Mouse (Mus musculus) midbrain, embryonic 12.5 days (tissue): ENCODE data around the gene Lrp2. TPM values are rescaled to one million over a fixed set of nuclear protein-coding genes. Genes with fewer than 3 reads are reported as not detected.

Experiments
- ATAC-seq: fragments of 200-750 bp; cut with Nextera tagmentation; 2 replicates; pipeline ENCODE4 v1.8.0; 2017; ENCODE audit warnings: low read depth, moderate TSS enrichment, moderate library complexity; ENCODE audit not compliant: low FRiP score
- H3K27ac ChIP-seq: fragments of 300-500 bp; sonication (generic); replicated peaks from 2 replicates; pipeline ENCODE4 v1.5.1; 2016; ENCODE audit warnings: mild to moderate bottlenecking
- H3K27me3 ChIP-seq: fragments of 300-500 bp; sonication (generic); 2 replicates; pipeline ENCODE4 v1.6.1; 2016; ENCODE audit warnings: mild to moderate bottlenecking
- H3K36me3 ChIP-seq: fragments of 300-500 bp; sonication (generic); 2 replicates; pipeline ENCODE4 v1.6.1; 2016
- H3K4me1 ChIP-seq: fragments of 300-500 bp; sonication (generic); 2 replicates; pipeline ENCODE4 v1.6.1; 2016
- H3K4me2 ChIP-seq: fragments of 300-500 bp; sonication (generic); replicated peaks from 2 replicates; pipeline ENCODE4 v1.6.1; 2016; ENCODE audit warnings: mild to moderate bottlenecking, moderate library complexity
- H3K4me3 ChIP-seq: fragments of 300-500 bp; sonication (generic); 2 replicates; pipeline ENCODE4 v1.5.1; 2016; ENCODE audit warnings: mild to moderate bottlenecking
- H3K9ac ChIP-seq: fragments of 300-500 bp; sonication (generic); replicated peaks from 2 replicates; pipeline ENCODE4 v1.6.1; 2016; ENCODE audit warnings: mild to moderate bottlenecking, moderate library complexity
- H3K9me3 ChIP-seq: fragments of 300-500 bp; sonication (generic); 2 replicates; pipeline ENCODE4 v1.6.1; 2016; ENCODE audit warnings: mild to moderate bottlenecking
- WGBS: fragments of 180-500 bp; shearing (Covaris S2); methylation state at CpG from one replicate; pipeline ENCODE4 v1.1.7; 2016; 5-methylcytosine and 5-hydroxymethylcytosine counted together
- polyA plus RNA-seq: library from polyadenylated mRNA; unstranded; fragments of >200 nt; fragmentation: Nextera tagmentation; extraction: Ambion mirVana; gene quantifications from 2 replicates; pipeline ENCODE4 v1.2.1, GENCODE M21; 2016

The Lrp2 gene
- 5.7 and 6.9 TPM in 2 replicates for polyA plus RNA-seq

GRCm38 (mm10) chr2:69585886-69586398 is at the start of gene Lrp2:
Gene Lrp2, minus strand, starts transcription at chr2:69586065.
- Histone ChIP-seq H3K36me3 (no peaks in the 10 kb centered on the region), H3K27ac (peak within 1 kb of the TSS; percentile 72), H3K4me2 (peak within 1 kb of the TSS; percentile 72), H3K4me3 (peak within 1 kb of the TSS; percentile 58), H3K27me3 (peaks cover 72% of the 10 kb centered on the region), H3K9ac (peak within 1 kb of the TSS; percentile 67), H3K4me1 (peaks cover 38% of the 10 kb centered on the region), H3K9me3 (no peaks in the 10 kb centered on the region)
- peak; percentile 83 for ATAC-seq
- WGBS = under 1% methylated on average over 45 of the region's 45 CpGs

- WGBS = 11% methylated on average over 11 of the region's 11 CpGs
- Histone ChIP-seq H3K4me3 (peak overlapping the region; percentile 28), H3K27ac (no peak overlapping the region), H3K4me1 (no peaks in the 10 kb centered on the region), H3K36me3 (no peaks in the 10 kb centered on the region), H3K4me2 (peak overlapping the region; percentile 49), H3K9ac (no peak overlapping the region), H3K27me3 (peaks cover 9% of the 10 kb centered on the region), H3K9me3 (no peaks in the 10 kb centered on the region)
- peak; percentile 38; the same call in 1 of the 2 replicates for ATAC-seq
These were observed 49.3 kb upstream of the Lrp2 start for GRCm38 (mm10) chr2:69635064-69635701.

DNA sequence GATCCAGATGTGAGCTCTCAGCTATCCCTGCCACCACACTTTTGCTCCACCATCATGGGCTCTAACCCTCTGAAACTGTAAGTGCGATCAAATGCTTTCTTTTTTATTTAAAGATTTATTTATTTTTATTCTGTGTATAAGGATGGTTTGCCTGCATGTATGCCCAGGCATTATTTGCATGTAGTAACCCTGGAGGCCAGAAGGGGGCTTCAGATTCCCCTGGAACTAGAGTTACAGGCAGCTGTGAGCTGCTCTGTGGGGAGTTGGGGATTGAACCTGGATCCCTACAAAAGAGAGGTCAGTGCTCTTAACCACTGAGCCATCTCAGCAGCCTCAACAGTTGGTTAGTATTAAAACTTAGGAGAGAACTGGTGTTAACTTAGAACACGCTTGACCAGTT is 45.6 kb upstream of the Lrp2 start:
- Histone ChIP-seq H3K27me3 (peaks cover 9% of the 10 kb centered on the region), H3K4me2 (no peak overlapping the region)
- 85% methylated on average over 2 of the region's 2 CpGs for WGBS

GRCm38 (mm10) chr2:69630792-69631191 is 44.9 kb upstream of the Lrp2 start:
- Histone ChIP-seq H3K27me3 (peaks cover 9% of the 10 kb centered on the region), H3K4me2 (no peak overlapping the region), H3K4me1 (no peaks in the 10 kb centered on the region), H3K4me3 (no peak overlapping the region), H3K9me3 (no peaks in the 10 kb centered on the region), H3K36me3 (no peaks in the 10 kb centered on the region), H3K9ac (no peak overlapping the region), H3K27ac (no peak overlapping the region)
- ATAC-seq = no peak
- 95% methylated on average over 5 of the region's 5 CpGs for WGBS

More for the DNA sequence above, 45.6 kb upstream of the Lrp2 start:
- Histone ChIP-seq H3K36me3 (no peaks in the 10 kb centered on the region), H3K9me3 (no peaks in the 10 kb centered on the region), H3K9ac (no peak overlapping the region), H3K4me3 (no peak overlapping the region), H3K4me1 (no peaks in the 10 kb centered on the region), H3K27ac (no peak overlapping the region)
- no peak for ATAC-seq

- no peak for ATAC-seq
- Histone ChIP-seq H3K9ac (no peak overlapping the region), H3K4me3 (no peak overlapping the region), H3K9me3 (no peaks in the 10 kb centered on the region), H3K4me1 (no peaks in the 10 kb centered on the region), H3K27me3 (peaks cover 9% of the 10 kb centered on the region), H3K4me2 (no peak overlapping the region), H3K36me3 (no peaks in the 10 kb centered on the region), H3K27ac (no peak overlapping the region)
- WGBS = 94% methylated on average over 6 of the region's 6 CpGs
These were observed 44.0 kb upstream of the Lrp2 start for GRCm38 (mm10) chr2:69629914-69630313.

DNA sequence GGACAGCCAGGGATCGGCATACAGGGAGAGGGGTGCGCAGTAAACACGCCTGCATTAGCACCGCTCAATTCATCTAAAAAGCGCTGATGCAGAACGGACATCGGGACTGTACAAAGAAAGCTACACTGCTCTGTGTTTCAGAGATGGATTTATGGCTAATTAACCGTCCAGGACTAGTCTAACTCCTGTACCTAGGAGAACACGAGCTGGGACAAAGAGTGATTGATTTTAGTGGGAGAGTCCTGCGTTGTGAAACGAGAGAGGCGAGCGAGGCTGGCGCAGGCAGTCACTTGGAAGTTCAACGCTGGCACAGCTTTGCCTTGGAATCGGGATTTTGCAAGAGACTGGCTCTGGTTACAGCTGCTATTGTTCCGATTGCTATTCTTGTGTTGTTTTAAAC is 43.4 kb upstream of the Lrp2 start:
- ATAC-seq = no peak
- H3K36me3 ChIP-seq = no peaks in the 10 kb centered on the region

DNA sequence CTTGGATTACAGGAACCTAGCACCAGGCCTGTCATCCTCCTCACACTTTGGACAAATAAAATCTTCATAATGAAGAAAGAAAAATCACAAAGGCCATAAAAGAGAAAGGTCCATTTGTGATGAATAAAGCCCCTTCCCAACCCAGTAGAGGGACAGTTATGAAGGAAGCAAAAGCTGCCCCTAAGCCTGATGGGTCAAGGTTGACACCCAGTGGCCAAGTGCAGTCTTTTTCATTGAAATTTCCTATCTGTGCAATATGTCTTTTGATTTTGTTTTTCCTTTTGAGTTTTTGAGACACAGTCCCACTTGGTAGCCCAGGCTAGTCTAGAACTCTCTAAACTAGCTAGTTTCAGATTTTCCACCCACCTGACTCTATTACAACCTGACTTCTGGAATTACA is 33.4 kb upstream of the Lrp2 start:
- no peaks in the 10 kb centered on the region for H3K4me1 ChIP-seq
- no peak overlapping the region for H3K4me2 ChIP-seq
- H3K9ac ChIP-seq = no peak overlapping the region
- H3K4me3 ChIP-seq = no peak overlapping the region
- H3K36me3 ChIP-seq = no peaks in the 10 kb centered on the region
- H3K9me3 ChIP-seq = no peaks in the 10 kb centered on the region
- ATAC-seq = no peak
- H3K27ac ChIP-seq = no peak overlapping the region
- H3K27me3 ChIP-seq = 0 out of 2 replicates have a peak, but pooled peaks cover 4% of the 10 kb centered on the region

More for the DNA sequence above, 43.4 kb upstream of the Lrp2 start:
- Histone ChIP-seq H3K9ac (no peak overlapping the region), H3K4me2 (no peak overlapping the region), H3K27me3 (peaks cover 7% of the 10 kb centered on the region), H3K27ac (no peak overlapping the region), H3K4me3 (no peak overlapping the region), H3K9me3 (no peaks in the 10 kb centered on the region), H3K4me1 (no peaks in the 10 kb centered on the region)
- WGBS = 86% methylated on average over 17 of the region's 17 CpGs

DNA sequence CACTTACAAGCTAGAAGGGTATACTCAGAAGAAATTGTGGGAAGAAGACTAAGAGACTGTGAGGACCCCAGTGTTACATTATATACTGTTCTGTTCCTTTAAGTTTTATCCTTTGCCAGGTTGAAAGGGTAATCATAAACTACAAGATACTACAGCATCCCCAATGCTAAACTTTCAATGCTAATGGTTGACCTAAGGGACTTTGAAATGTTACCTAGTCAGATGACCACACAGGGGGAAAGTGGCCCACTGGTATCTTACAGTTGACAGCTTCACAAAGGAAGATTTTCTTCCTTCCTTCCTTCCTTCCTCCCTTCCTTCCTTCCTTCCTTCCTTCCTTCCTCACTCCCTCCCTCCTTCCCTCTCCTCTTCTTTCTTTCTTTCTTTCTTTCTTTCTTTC is 32.5 kb upstream of the Lrp2 start:
- Histone ChIP-seq H3K27ac (no peak overlapping the region), H3K4me2 (no peak overlapping the region), H3K9me3 (no peaks in the 10 kb centered on the region), H3K36me3 (no peaks in the 10 kb centered on the region), H3K9ac (no peak overlapping the region), H3K27me3 (0 out of 2 replicates have a peak, but pooled peaks cover 4% of the 10 kb centered on the region), H3K4me1 (no peaks in the 10 kb centered on the region), H3K4me3 (no peak overlapping the region)
- no peak for ATAC-seq

DNA sequence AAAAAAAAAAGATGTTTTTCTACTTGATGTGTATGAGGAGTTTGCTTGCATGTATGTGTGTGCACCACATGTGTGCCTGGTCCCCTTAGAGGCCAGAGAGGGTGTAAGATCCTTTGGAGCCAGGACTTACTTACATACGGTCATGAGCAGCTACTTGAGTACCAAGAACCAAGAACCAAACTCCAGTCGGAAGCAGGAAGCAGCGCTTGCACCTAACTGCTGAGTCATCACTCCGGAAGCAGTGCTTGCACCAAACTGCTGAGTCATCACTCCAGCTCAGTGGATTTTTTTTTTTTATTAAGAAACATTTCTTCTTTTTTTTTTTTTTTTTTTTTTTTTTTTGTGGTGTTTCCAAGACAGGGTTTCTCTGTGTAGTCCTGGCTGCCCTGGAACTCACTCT is 27.4 kb upstream of the Lrp2 start:
- Histone ChIP-seq H3K9ac (no peak overlapping the region), H3K4me1 (peaks cover 5% of the 10 kb centered on the region), H3K9me3 (no peaks in the 10 kb centered on the region), H3K4me3 (no peak overlapping the region), H3K36me3 (no peaks in the 10 kb centered on the region), H3K27ac (no peak overlapping the region), H3K4me2 (no peak overlapping the region), H3K27me3 (0 out of 2 replicates have a peak, but pooled peaks cover 4% of the 10 kb centered on the region)
- ATAC-seq = no peak
- 86% methylated on average over 4 of the region's 4 CpGs for WGBS

- no peak for ATAC-seq
- Histone ChIP-seq H3K9ac (no peak overlapping the region), H3K4me2 (no peak overlapping the region), H3K36me3 (no peaks in the 10 kb centered on the region), H3K27ac (no peak overlapping the region), H3K4me3 (no peak overlapping the region), H3K4me1 (peaks cover 5% of the 10 kb centered on the region), H3K27me3 (0 out of 2 replicates have a peak, but pooled peaks cover 4% of the 10 kb centered on the region), H3K9me3 (no peaks in the 10 kb centered on the region)
- 30% methylated on average over 9 of the region's 9 CpGs for WGBS
These were observed 26.9 kb upstream of the Lrp2 start for GRCm38 (mm10) chr2:69612716-69613115.

- WGBS = 9% methylated on average over 10 of the region's 10 CpGs
- no peaks in the 10 kb centered on the region for H3K9me3 ChIP-seq
- no peaks in the 10 kb centered on the region for H3K36me3 ChIP-seq
- peaks cover 5% of the 10 kb centered on the region for H3K4me1 ChIP-seq
- no peak overlapping the region for H3K9ac ChIP-seq
- ATAC-seq = no peak
- H3K4me2 ChIP-seq = peak overlapping the region; percentile 25
- H3K27me3 ChIP-seq = 0 out of 2 replicates have a peak, but pooled peaks cover 4% of the 10 kb centered on the region
- H3K27ac ChIP-seq = no peak overlapping the region
- no peak overlapping the region for H3K4me3 ChIP-seq
These were observed 26.4 kb upstream of the Lrp2 start for GRCm38 (mm10) chr2:69612237-69612636.

DNA sequence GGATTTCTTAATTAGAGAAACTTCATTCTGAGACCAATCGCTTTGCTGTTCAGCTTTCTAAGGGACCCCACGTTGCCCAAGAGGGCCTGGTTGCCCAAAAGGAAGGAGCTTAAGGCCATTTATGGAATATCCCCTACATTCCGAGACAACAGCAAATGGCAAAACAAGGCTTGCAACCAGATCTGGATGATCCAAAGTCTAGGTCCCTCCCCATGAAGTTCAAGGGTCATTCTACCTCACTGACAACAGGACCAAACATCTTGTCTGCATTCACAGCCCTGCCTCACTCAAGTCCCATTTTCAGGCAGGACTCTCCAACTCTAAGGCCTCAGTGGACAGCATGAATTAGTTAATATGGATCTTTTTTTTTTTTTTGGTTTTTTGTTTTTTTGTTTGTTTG is 20.8 kb upstream of the Lrp2 start:
- Histone ChIP-seq H3K4me2 (no peak overlapping the region), H3K9ac (no peak overlapping the region), H3K9me3 (no peaks in the 10 kb centered on the region), H3K27ac (no peak overlapping the region), H3K36me3 (no peaks in the 10 kb centered on the region), H3K27me3 (no peaks in the 10 kb centered on the region), H3K4me1 (no peaks in the 10 kb centered on the region), H3K4me3 (no peak overlapping the region)
- WGBS = 89% methylated on average over 3 of the region's 3 CpGs
- ATAC-seq = no peak
